Mouse (Mus musculus): ENCODE data around the gene Med23. TPM values are rescaled to one million over a fixed set of nuclear protein-coding genes. Genes with fewer than 3 reads are reported as not detected.

Med23 gene
- polyA plus RNA-seq, 1 experiment from 2014 or later: 20.5 TPM

GRCm38 (mm10) chr10:24915486-24915885 is 45.7 kb downstream of the Med23 start:
- no peaks in the 10 kb centered on the region for H3K4me1 ChIP-seq (ENCODE audit: control insufficient read depth, insufficient read depth, low read depth, low read length)
- no peak overlapping the region for H3K9ac ChIP-seq (ENCODE audit: low read depth, low read length)
- no peaks in the 10 kb centered on the region for H3K27me3 ChIP-seq (replicated peaks; ENCODE audit: control insufficient read depth, insufficient read depth, low read length)
- peaks cover 31% of the 10 kb centered on the region for H3K36me3 ChIP-seq (ENCODE audit: control insufficient read depth, insufficient read depth, low read length)
- no peak overlapping the region for H3K4me2 ChIP-seq (ENCODE audit: low read length)
- ATAC-seq: no peak
- H3K4me3 ChIP-seq (ENCODE audit: low read length): no peak overlapping the region
- H3K9me3 ChIP-seq (ENCODE audit: control insufficient read depth, low read length): no peaks in the 10 kb centered on the region
- 91% methylated on average over 6 of the region's 6 CpGs for WGBS
- H3K27ac ChIP-seq (ENCODE audit: low read depth, low read length): no peak overlapping the region

GRCm38 (mm10) chr10:24922977-24923376 is 53.2 kb downstream of the Med23 start:
- 74% methylated on average over 4 of the region's 4 CpGs for WGBS
- no peak overlapping the region for H3K27ac ChIP-seq (ENCODE audit: low read depth, low read length)

GRCm38 (mm10) chr10:24924296-24924695 is 54.5 kb downstream of the Med23 start:
- H3K36me3 ChIP-seq (ENCODE audit: control insufficient read depth, insufficient read depth, low read length): no peaks in the 10 kb centered on the region
- no peaks in the 10 kb centered on the region for H3K27me3 ChIP-seq (replicated peaks; ENCODE audit: control insufficient read depth, insufficient read depth, low read length)
- no peak overlapping the region for H3K4me3 ChIP-seq (ENCODE audit: low read length)
- ATAC-seq: no peak
- H3K9me3 ChIP-seq (ENCODE audit: control insufficient read depth, low read length): no peaks in the 10 kb centered on the region
- H3K4me1 ChIP-seq (ENCODE audit: control insufficient read depth, insufficient read depth, low read depth, low read length): no peaks in the 10 kb centered on the region
- no peak overlapping the region for H3K4me2 ChIP-seq (ENCODE audit: low read length)
- H3K27ac ChIP-seq (ENCODE audit: low read depth, low read length): no peak overlapping the region
- H3K9ac ChIP-seq (ENCODE audit: low read depth, low read length): no peak overlapping the region
- 72% methylated on average over 3 of the region's 3 CpGs for WGBS

More at GRCm38 (mm10) chr10:24922977-24923376, 53.2 kb downstream of the Med23 start:
- no peak overlapping the region for H3K9ac ChIP-seq (ENCODE audit: low read depth, low read length)
- H3K4me1 ChIP-seq (ENCODE audit: control insufficient read depth, insufficient read depth, low read depth, low read length): no peaks in the 10 kb centered on the region
- no peaks in the 10 kb centered on the region for H3K9me3 ChIP-seq (ENCODE audit: control insufficient read depth, low read length)
- H3K27me3 ChIP-seq (replicated peaks; ENCODE audit: control insufficient read depth, insufficient read depth, low read length): no peaks in the 10 kb centered on the region
- no peaks in the 10 kb centered on the region; the same call in 1 of the 2 replicates for H3K36me3 ChIP-seq (ENCODE audit: control insufficient read depth, insufficient read depth, low read length)
- no peak overlapping the region for H3K4me3 ChIP-seq (ENCODE audit: low read length)
- ATAC-seq: no peak
- H3K4me2 ChIP-seq (ENCODE audit: low read length): no peak overlapping the region

- no peak overlapping the region for H3K27ac ChIP-seq (ENCODE audit: low read depth, low read length)
- H3K9ac ChIP-seq (ENCODE audit: low read depth, low read length): no peak overlapping the region
- H3K36me3 ChIP-seq (ENCODE audit: control insufficient read depth, insufficient read depth, low read length): no peaks in the 10 kb centered on the region
- H3K27me3 ChIP-seq (replicated peaks; ENCODE audit: control insufficient read depth, insufficient read depth, low read length): no peaks in the 10 kb centered on the region
- no peak overlapping the region for H3K4me3 ChIP-seq (ENCODE audit: low read length)
- H3K9me3 ChIP-seq (ENCODE audit: control insufficient read depth, low read length): no peaks in the 10 kb centered on the region
- peak; percentile 81 for ATAC-seq
- 23% methylated on average over 10 of the region's 10 CpGs for WGBS
- no peak overlapping the region; the same call in 1 of the 2 replicates for H3K4me2 ChIP-seq (ENCODE audit: low read length)
- H3K4me1 ChIP-seq (ENCODE audit: control insufficient read depth, insufficient read depth, low read depth, low read length): no peaks in the 10 kb centered on the region
Observed at GRCm38 (mm10) chr10:24926380-24926779, 56.6 kb downstream of the Med23 start.

- Histone ChIP-seq H3K27me3 (replicated peaks; ENCODE audit: control insufficient read depth, insufficient read depth, low read length) (no peaks in the 10 kb centered on the region), H3K9ac (ENCODE audit: low read depth, low read length) (no peak within 1 kb of the TSS), H3K4me3 (ENCODE audit: low read length) (no peak within 1 kb of the TSS), H3K36me3 (ENCODE audit: control insufficient read depth, insufficient read depth, low read length) (no peaks in the 10 kb centered on the region), H3K4me1 (ENCODE audit: control insufficient read depth, insufficient read depth, low read depth, low read length) (no peaks in the 10 kb centered on the region), H3K4me2 (ENCODE audit: low read length) (peak within 1 kb of the TSS; percentile 14), H3K9me3 (ENCODE audit: control insufficient read depth, low read length) (no peaks in the 10 kb centered on the region), H3K27ac (ENCODE audit: low read depth, low read length) (no peak within 1 kb of the TSS)
- ATAC-seq: 0 out of 2 replicates have a peak, but pooled peaks have one; percentile 22
- 51% methylated on average over 14 of the region's 14 CpGs for WGBS
Observed at GRCm38 (mm10) chr10:24926962-24927720, 57.4 kb downstream of the Med23 start, which contains the start of gene Arg1. TSS of gene Arg1 (minus strand) at chr10:24927484.

GRCm38 (mm10) chr10:24928072-24928471 is 58.3 kb downstream of the Med23 start:
- H3K27ac ChIP-seq (ENCODE audit: low read depth, low read length): no peak overlapping the region
- H3K27me3 ChIP-seq (replicated peaks; ENCODE audit: control insufficient read depth, insufficient read depth, low read length): no peaks in the 10 kb centered on the region
- H3K4me3 ChIP-seq (ENCODE audit: low read length): no peak overlapping the region
- no peaks in the 10 kb centered on the region for H3K36me3 ChIP-seq (ENCODE audit: control insufficient read depth, insufficient read depth, low read length)
- no peak for ATAC-seq
- H3K4me1 ChIP-seq (ENCODE audit: control insufficient read depth, insufficient read depth, low read depth, low read length): no peaks in the 10 kb centered on the region
- no peak overlapping the region for H3K9ac ChIP-seq (ENCODE audit: low read depth, low read length)
- H3K4me2 ChIP-seq (ENCODE audit: low read length): peak overlapping the region; percentile 12; the same call in 1 of the 2 replicates
- 34% methylated on average over 12 of the region's 12 CpGs for WGBS
- H3K9me3 ChIP-seq (ENCODE audit: control insufficient read depth, low read length): no peaks in the 10 kb centered on the region

GRCm38 (mm10) chr10:24930143-24930542 is 60.4 kb downstream of the Med23 start:
- no peak overlapping the region for H3K4me2 ChIP-seq (ENCODE audit: low read length)
- ATAC-seq: no peak
- no peaks in the 10 kb centered on the region for H3K9me3 ChIP-seq (ENCODE audit: control insufficient read depth, low read length)
- no peak overlapping the region for H3K9ac ChIP-seq (ENCODE audit: low read depth, low read length)
- H3K27me3 ChIP-seq (replicated peaks; ENCODE audit: control insufficient read depth, insufficient read depth, low read length): no peaks in the 10 kb centered on the region
- H3K36me3 ChIP-seq (ENCODE audit: control insufficient read depth, insufficient read depth, low read length): no peaks in the 10 kb centered on the region
- 84% methylated on average over 6 of the region's 6 CpGs for WGBS
- H3K4me1 ChIP-seq (ENCODE audit: control insufficient read depth, insufficient read depth, low read depth, low read length): no peaks in the 10 kb centered on the region
- no peak overlapping the region for H3K4me3 ChIP-seq (ENCODE audit: low read length)
- no peak overlapping the region for H3K27ac ChIP-seq (ENCODE audit: low read depth, low read length)

- H3K36me3 ChIP-seq (ENCODE audit: control insufficient read depth, insufficient read depth, low read length): no peaks in the 10 kb centered on the region
- H3K4me3 ChIP-seq (ENCODE audit: low read length): no peak overlapping the region
- no peak overlapping the region for H3K27ac ChIP-seq (ENCODE audit: low read depth, low read length)
- no peak overlapping the region for H3K4me2 ChIP-seq (ENCODE audit: low read length)
- H3K9ac ChIP-seq (ENCODE audit: low read depth, low read length): no peak overlapping the region
- ATAC-seq: no peak
- no peaks in the 10 kb centered on the region for H3K4me1 ChIP-seq (ENCODE audit: control insufficient read depth, insufficient read depth, low read depth, low read length)
- H3K27me3 ChIP-seq (replicated peaks; ENCODE audit: control insufficient read depth, insufficient read depth, low read length): no peaks in the 10 kb centered on the region
- H3K9me3 ChIP-seq (ENCODE audit: control insufficient read depth, low read length): no peaks in the 10 kb centered on the region
- WGBS: 88% methylated on average over 3 of the region's 3 CpGs
Observed at GRCm38 (mm10) chr10:24947871-24948270, 78.1 kb downstream of the Med23 start.

GRCm38 (mm10) chr10:24948278-24948677 is 78.5 kb downstream of the Med23 start:
- Histone ChIP-seq H3K4me2 (ENCODE audit: low read length) (no peak overlapping the region), H3K4me1 (ENCODE audit: control insufficient read depth, insufficient read depth, low read depth, low read length) (no peaks in the 10 kb centered on the region), H3K4me3 (ENCODE audit: low read length) (no peak overlapping the region), H3K36me3 (ENCODE audit: control insufficient read depth, insufficient read depth, low read length) (no peaks in the 10 kb centered on the region), H3K27me3 (replicated peaks; ENCODE audit: control insufficient read depth, insufficient read depth, low read length) (no peaks in the 10 kb centered on the region), H3K27ac (ENCODE audit: low read depth, low read length) (no peak overlapping the region), H3K9ac (ENCODE audit: low read depth, low read length) (no peak overlapping the region), H3K9me3 (ENCODE audit: control insufficient read depth, low read length) (no peaks in the 10 kb centered on the region)
- ATAC-seq: no peak
- 86% methylated on average over 8 of the region's 8 CpGs for WGBS

Measured in hindbrain, embryonic 16.5 days (tissue).